Mouse (Mus musculus) limb, embryonic 13.5 days (tissue): ENCODE data around the gene Camk1d. TPM values are rescaled to one million over a fixed set of nuclear protein-coding genes. Genes with fewer than 3 reads are reported as not detected.
"Not testable (repeated sequence)": the region's sequence is repeated elsewhere in the genome, so short reads cannot be mapped to it uniquely, and the experiment has no call there.

Source experiments
- ATAC-seq: fragments of 200-750 bp; cut with Nextera tagmentation; 2 replicates; pipeline ENCODE4 v1.8.0; 2017; ENCODE audit warnings: low read depth, moderate number of reproducible peaks, moderate TSS enrichment; ENCODE audit not compliant: low FRiP score
- H3K27ac ChIP-seq: fragments of 300-500 bp; sonication (generic); 2 replicates; pipeline ENCODE4 v1.5.1; 2015; ENCODE audit warnings: inconsistent platforms, mild to moderate bottlenecking, moderate library complexity
- H3K27me3 ChIP-seq: fragments of 300-500 bp; sonication (generic); 2 replicates; pipeline ENCODE4 v1.6.1; 2015; ENCODE audit warnings: mild to moderate bottlenecking, inconsistent platforms
- H3K36me3 ChIP-seq: fragments of 300-500 bp; sonication (generic); 2 replicates; pipeline ENCODE4 v1.6.1; 2015; ENCODE audit warnings: inconsistent platforms, mild to moderate bottlenecking, moderate library complexity
- H3K4me1 ChIP-seq: fragments of 300-500 bp; sonication (generic); 2 replicates; pipeline ENCODE4 v1.6.1; 2015; ENCODE audit warnings: inconsistent platforms
- H3K4me2 ChIP-seq: fragments of 300-500 bp; sonication (generic); replicated peaks from 2 replicates; pipeline ENCODE4 v1.6.1; 2015; ENCODE audit warnings: inconsistent platforms, mild to moderate bottlenecking, moderate library complexity
- H3K4me3 ChIP-seq: fragments of 300-500 bp; sonication (generic); 2 replicates; pipeline ENCODE4 v1.5.1; 2015; ENCODE audit warnings: moderate library complexity, mild to moderate bottlenecking, inconsistent platforms
- H3K9ac ChIP-seq: fragments of 300-500 bp; sonication (generic); 2 replicates; pipeline ENCODE4 v1.6.1; 2015; ENCODE audit warnings: mild to moderate bottlenecking, inconsistent platforms
- H3K9me3 ChIP-seq: fragments of 300-500 bp; sonication (generic); 2 replicates; pipeline ENCODE4 v1.6.1; 2016; ENCODE audit warnings: inconsistent platforms
- WGBS: fragments of 180-500 bp; shearing (Covaris S2); methylation state at CpG from one replicate; pipeline ENCODE4 v1.1.7; 2015; 5-methylcytosine and 5-hydroxymethylcytosine counted together
- polyA plus RNA-seq: library from polyadenylated mRNA; unstranded; fragments of >200 nt; fragmentation: Nextera tagmentation; extraction: Ambion mirVana; gene quantifications from 2 replicates; pipeline ENCODE4 v1.2.1, GENCODE M21; 2015

The Camk1d gene
- polyA plus RNA-seq, 1 experiment from 2014 or later = 2.9 TPM

DNA sequence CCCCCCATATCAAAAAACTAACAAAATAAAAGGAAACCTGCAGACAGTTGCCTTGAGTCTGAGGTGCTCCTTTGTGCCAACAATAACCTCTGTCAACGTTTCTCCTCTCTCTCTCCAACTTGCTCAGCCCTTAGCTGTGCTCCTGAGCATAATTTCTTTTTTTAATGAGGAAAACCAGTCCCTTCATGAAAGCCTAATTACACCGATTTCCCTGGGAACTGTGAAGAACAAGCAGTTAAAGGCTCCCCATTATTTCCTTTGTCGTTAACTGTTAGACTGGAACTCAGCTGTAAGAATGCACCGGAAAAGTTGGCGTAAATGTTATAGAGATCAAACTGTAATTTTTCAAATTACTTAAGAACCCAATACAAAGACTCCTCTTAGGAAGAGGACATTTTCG, 316.3 kb downstream of the Camk1d start:
- H3K4me2 ChIP-seq = no peak overlapping the region
- H3K4me3 ChIP-seq = no peak overlapping the region
- no peaks in the 10 kb centered on the region for H3K36me3 ChIP-seq
- no peak overlapping the region for H3K27ac ChIP-seq
- H3K27me3 ChIP-seq = no peaks in the 10 kb centered on the region
- no peak for ATAC-seq
- H3K9ac ChIP-seq = no peak overlapping the region
- no peaks in the 10 kb centered on the region for H3K4me1 ChIP-seq
- H3K9me3 ChIP-seq = no peaks in the 10 kb centered on the region
- 29% methylated on average over 6 of the region's 6 CpGs for WGBS

- no peak overlapping the region for H3K27ac ChIP-seq
- H3K4me1 ChIP-seq = no peaks in the 10 kb centered on the region
- no peak for ATAC-seq
- no peaks in the 10 kb centered on the region for H3K27me3 ChIP-seq
- no peaks in the 10 kb centered on the region for H3K36me3 ChIP-seq
- 46% methylated on average over 3 of the region's 3 CpGs for WGBS
- H3K9me3 ChIP-seq = no peaks in the 10 kb centered on the region
- no peak overlapping the region for H3K4me3 ChIP-seq
- no peak overlapping the region for H3K4me2 ChIP-seq
- no peak overlapping the region for H3K9ac ChIP-seq
Observed at GRCm38 (mm10) chr2:5397468-5397867, 316.8 kb downstream of the Camk1d start.

DNA sequence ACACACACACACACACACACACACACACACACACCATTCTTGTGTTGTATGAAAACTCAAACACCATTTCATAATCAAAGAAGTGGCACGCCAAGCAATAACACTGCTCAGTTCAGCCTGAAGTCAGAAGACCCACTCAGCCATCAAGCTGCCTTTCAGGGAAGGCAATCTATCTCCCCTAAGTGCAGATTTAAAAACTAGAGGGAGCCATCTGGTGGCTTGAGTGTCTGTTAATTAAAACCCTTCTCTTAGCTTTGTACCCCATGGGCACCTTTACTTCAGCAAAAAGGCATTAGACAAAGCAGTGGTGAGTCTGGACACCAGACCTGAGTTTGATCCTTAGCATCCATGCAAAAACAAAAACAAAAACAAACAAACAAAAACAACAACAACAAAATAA, 317.9 kb downstream of the Camk1d start:
- no peaks in the 10 kb centered on the region for H3K36me3 ChIP-seq
- no peak overlapping the region for H3K27ac ChIP-seq
- ATAC-seq = no peak
- no peak overlapping the region for H3K4me2 ChIP-seq
- H3K9me3 ChIP-seq = no peaks in the 10 kb centered on the region
- no peak overlapping the region for H3K9ac ChIP-seq
- peaks cover under 1% of the 10 kb centered on the region; the same call in 1 of the 2 replicates for H3K4me1 ChIP-seq
- WGBS = 61% methylated on average over 1 of the region's 1 CpGs
- no peaks in the 10 kb centered on the region for H3K27me3 ChIP-seq
- H3K4me3 ChIP-seq = no peak overlapping the region

DNA sequence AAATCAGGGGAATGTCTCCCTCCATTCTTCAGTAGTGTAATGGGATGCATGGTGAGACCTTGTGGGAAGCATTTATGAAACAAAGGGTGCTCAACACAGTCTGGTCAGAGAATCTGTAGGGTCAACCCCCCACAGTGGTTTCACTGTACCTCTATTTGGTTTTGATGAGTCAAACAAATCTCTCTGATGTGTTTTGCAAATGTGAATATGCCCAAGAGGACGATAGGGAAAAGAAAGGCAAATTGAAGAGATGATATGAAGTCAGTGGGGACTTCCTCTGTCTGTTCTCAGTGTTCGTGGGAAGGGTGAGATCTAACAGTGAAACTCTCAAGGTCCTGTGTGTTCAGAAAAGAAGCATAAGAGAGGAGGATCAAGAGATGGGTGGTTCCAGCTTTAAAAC, 318.4 kb downstream of the Camk1d start:
- Histone ChIP-seq H3K4me1 (peaks cover 6% of the 10 kb centered on the region; the same call in 1 of the 2 replicates), H3K4me2 (no peak overlapping the region), H3K27me3 (no peaks in the 10 kb centered on the region), H3K4me3 (no peak overlapping the region), H3K9ac (no peak overlapping the region), H3K9me3 (no peaks in the 10 kb centered on the region), H3K36me3 (no peaks in the 10 kb centered on the region), H3K27ac (no peak overlapping the region)
- no peak for ATAC-seq
- WGBS = 73% methylated on average over 2 of the region's 2 CpGs

DNA sequence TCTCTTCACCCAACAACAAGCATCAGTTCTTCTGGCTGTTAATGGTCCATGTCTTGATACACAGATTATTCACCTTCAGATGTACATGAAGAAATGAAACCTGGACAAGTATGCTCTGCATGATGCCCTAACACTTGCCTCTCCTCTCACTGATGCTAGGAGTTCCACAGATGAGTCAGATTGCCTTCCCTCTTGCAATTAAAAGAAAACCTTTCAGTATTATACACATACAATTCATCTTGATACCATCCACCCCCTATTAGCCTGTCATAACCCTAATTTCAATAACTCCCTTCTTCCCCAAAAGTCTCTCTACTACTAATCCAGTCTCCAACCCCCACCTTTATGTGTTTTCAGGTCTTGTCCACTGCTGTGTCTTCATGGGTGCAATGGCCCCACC, 321.4 kb downstream of the Camk1d start:
- no peak for ATAC-seq
- Histone ChIP-seq H3K9ac (no peak overlapping the region), H3K9me3 (no peaks in the 10 kb centered on the region), H3K4me2 (no peak overlapping the region), H3K27ac (no peak overlapping the region), H3K36me3 (no peaks in the 10 kb centered on the region), H3K27me3 (no peaks in the 10 kb centered on the region), H3K4me3 (no peak overlapping the region), H3K4me1 (peaks cover 11% of the 10 kb centered on the region)

GRCm38 (mm10) chr2:5392470-5392869, 321.8 kb downstream of the Camk1d start:
- H3K4me1 ChIP-seq = peaks cover 11% of the 10 kb centered on the region
- H3K9ac ChIP-seq = no peak overlapping the region
- H3K27me3 ChIP-seq = no peaks in the 10 kb centered on the region
- no peak for ATAC-seq
- no peak overlapping the region for H3K27ac ChIP-seq
- no peaks in the 10 kb centered on the region for H3K9me3 ChIP-seq
- no peak overlapping the region for H3K4me2 ChIP-seq
- H3K4me3 ChIP-seq = no peak overlapping the region
- 80% methylated on average over 4 of the region's 4 CpGs for WGBS
- H3K36me3 ChIP-seq = no peaks in the 10 kb centered on the region

- Histone ChIP-seq H3K4me3 (no peak overlapping the region), H3K27ac (no peak overlapping the region), H3K4me2 (no peak overlapping the region), H3K4me1 (peaks cover 11% of the 10 kb centered on the region), H3K9ac (no peak overlapping the region), H3K9me3 (no peaks in the 10 kb centered on the region), H3K27me3 (no peaks in the 10 kb centered on the region), H3K36me3 (no peaks in the 10 kb centered on the region)
- WGBS = 60% methylated on average over 7 of the region's 7 CpGs
- no peak for ATAC-seq
Observed at GRCm38 (mm10) chr2:5388381-5388780, 325.9 kb downstream of the Camk1d start.

DNA sequence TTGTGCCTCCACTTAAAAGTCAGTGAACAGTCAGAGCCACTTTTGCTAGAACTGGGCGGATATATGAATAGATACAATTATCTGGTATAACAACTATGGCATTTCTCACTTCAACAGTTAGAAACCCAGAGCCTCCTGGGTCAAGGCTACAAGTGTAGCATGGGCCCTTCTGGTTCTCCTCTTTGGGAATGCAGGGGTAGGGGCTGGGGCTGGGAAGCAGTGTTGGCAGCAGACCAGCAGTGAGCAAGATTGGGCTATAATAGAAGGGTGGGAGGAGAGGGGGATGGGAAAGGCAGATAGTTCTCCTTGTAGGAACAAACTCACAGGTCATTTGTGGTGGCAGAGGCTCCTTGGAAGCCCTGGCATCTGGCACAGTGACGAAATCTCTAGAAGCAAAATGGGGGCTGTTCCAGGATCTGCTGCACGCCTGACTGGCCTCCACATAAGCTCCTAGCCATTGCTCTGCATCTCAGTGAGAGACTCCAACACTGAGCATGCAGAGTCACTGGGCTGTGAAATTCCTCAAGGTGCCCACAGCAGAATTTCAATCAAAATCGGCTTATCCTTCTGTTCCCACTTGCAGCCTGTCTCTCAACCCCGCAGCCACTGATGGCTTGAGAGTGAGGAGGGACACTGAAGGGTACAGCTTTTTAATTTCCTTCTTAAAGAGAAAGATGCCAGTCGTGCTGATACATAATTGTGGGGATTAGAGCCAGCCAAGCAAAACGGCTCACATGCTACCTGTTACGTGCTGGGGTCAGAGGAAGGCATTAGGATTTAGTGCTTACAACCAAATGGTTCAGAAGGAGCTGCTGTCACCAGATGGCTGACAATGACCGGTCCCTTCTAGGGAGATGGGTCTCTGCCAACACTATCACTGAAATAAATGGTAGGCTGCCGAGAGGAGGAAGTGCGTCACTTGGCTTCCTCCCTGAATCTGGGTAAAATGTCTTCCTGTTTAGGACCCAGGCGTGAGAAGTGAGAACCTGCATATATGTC, 332.3 kb downstream of the Camk1d start:
- no peak overlapping the region; the same call in 1 of the 2 replicates for H3K9ac ChIP-seq
- no peak overlapping the region for H3K4me3 ChIP-seq
- no peak for ATAC-seq
- no peaks in the 10 kb centered on the region for H3K27me3 ChIP-seq
- no peak overlapping the region for H3K27ac ChIP-seq
- H3K4me2 ChIP-seq = no peak overlapping the region
- H3K36me3 ChIP-seq = no peaks in the 10 kb centered on the region
- peaks cover 6% of the 10 kb centered on the region; the same call in 1 of the 2 replicates for H3K4me1 ChIP-seq
- WGBS = 52% methylated on average over 12 of the region's 12 CpGs
- H3K9me3 ChIP-seq = no peaks in the 10 kb centered on the region

GRCm38 (mm10) chr2:5380973-5381372, 333.3 kb downstream of the Camk1d start:
- H3K27ac ChIP-seq = no peak overlapping the region
- H3K27me3 ChIP-seq = no peaks in the 10 kb centered on the region
- no peak overlapping the region for H3K4me3 ChIP-seq
- 83% methylated on average over 7 of the region's 7 CpGs for WGBS
- H3K4me1 ChIP-seq = peaks cover 6% of the 10 kb centered on the region; the same call in 1 of the 2 replicates
- no peaks in the 10 kb centered on the region for H3K9me3 ChIP-seq
- no peaks in the 10 kb centered on the region for H3K36me3 ChIP-seq
- H3K4me2 ChIP-seq = no peak overlapping the region
- no peak overlapping the region for H3K9ac ChIP-seq
- ATAC-seq = no peak

GRCm38 (mm10) chr2:5378922-5379321, 335.4 kb downstream of the Camk1d start:
- H3K9me3 ChIP-seq, H3K9ac ChIP-seq, H3K27me3 ChIP-seq, H3K4me2 ChIP-seq, H3K4me1 ChIP-seq, H3K27ac ChIP-seq, H3K4me3 ChIP-seq, ATAC-seq, H3K36me3 ChIP-seq: not testable (repeated sequence)
- 58% methylated on average over 18 of the region's 18 CpGs for WGBS

DNA sequence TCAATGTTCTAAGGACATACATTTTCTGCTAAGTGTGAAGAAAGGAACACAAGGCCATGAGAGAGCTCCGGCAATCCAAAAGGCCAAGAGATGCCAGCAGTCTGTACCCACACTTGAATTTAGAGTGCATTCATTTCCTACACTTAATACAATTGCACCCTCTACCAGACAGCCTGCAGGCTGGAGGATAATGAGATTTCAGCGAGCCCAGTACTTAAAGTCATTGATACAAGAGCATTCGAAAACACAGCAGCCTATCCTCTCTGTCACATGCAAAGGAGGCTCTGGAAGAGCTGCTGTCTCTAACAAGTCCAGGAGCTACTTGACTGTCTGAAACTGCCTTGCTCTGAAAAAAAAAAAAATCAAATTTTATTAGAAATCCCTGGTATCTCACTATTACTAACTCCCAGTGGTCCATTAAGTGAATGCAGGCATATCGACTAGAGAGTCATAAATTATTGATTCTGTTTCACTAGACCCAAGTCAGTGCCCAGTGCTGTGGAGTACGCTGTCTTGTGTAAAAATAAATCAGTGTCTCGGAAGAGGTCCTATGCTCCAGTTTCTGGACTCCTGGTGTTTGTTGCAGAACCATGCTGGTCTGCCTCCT, 336.1 kb downstream of the Camk1d start:
- no peak overlapping the region for H3K9ac ChIP-seq
- no peaks in the 10 kb centered on the region for H3K9me3 ChIP-seq
- 66% methylated on average over 6 of the region's 6 CpGs for WGBS
- no peak overlapping the region for H3K27ac ChIP-seq
- no peaks in the 10 kb centered on the region for H3K36me3 ChIP-seq
- no peaks in the 10 kb centered on the region for H3K27me3 ChIP-seq
- ATAC-seq = no peak
- H3K4me1 ChIP-seq = peaks cover 6% of the 10 kb centered on the region; the same call in 1 of the 2 replicates
- no peak overlapping the region for H3K4me2 ChIP-seq
- H3K4me3 ChIP-seq = no peak overlapping the region

GRCm38 (mm10) chr2:5372886-5373429, 341.4 kb downstream of the Camk1d start:
- Histone ChIP-seq H3K4me1 (no peaks in the 10 kb centered on the region), H3K9ac (no peak overlapping the region), H3K4me2 (no peak overlapping the region), H3K9me3 (no peaks in the 10 kb centered on the region), H3K36me3 (no peaks in the 10 kb centered on the region), H3K27ac (no peak overlapping the region), H3K27me3 (no peaks in the 10 kb centered on the region), H3K4me3 (no peak overlapping the region)
- WGBS = 74% methylated on average over 6 of the region's 6 CpGs
- ATAC-seq = no peak
